Mouse (Mus musculus): ENCODE measurements around the gene Frmd6. TPM values are rescaled to one million over a fixed set of nuclear protein-coding genes. Genes with fewer than 3 reads are reported as not detected.

Gene Frmd6
- polyA plus RNA-seq, 1 experiment from 2014 or later: 58.5 TPM

DNA sequence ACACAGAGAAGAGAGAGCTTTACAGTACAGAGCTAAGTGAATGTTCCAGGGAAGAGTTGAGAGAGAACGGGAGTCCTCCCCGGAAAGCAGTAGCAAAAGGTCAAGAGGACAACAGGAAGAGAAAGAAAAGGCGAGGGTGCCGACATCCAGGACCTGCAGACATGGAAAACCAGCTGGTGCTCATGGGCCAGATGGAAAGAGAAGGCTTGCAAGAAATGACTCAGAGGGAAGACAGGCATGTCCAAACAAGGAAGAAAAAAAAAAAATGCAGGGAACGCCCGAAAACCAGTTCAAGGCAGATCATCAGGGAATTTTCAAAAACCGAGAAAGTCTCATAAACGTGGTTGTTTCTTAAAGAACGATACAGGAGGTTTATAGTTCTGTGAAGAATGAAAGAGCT lies 81.6 kb downstream of the Frmd6 start:
- DNase-seq (ENCODE audit: low spot score): no peak
- no peak overlapping the region for H3K27ac ChIP-seq (replicated peaks; ENCODE audit: low read depth, low read length)
- WGBS: 78% methylated on average over 9 of the region's 9 CpGs

DNA sequence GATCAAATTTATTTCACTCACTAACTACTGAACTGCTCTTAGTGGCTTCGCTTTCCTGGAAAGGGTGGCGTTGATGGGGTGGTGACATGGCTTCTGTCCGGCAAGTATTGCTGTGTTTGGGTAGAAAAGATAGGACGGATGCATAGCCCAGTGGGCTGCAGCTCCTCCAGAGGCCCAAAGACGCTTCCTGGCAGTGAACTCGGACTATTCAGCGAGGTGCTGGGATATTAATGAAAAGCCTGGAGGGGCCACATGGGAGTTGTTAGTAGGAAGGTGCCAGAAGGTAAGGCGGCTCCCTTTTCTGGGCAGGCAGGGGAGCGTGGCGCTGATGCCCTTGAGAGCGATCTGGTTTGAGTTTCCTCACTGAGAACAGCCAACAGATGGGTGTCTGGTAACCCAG lies 82.3 kb downstream of the Frmd6 start:
- no peak overlapping the region for H3K4me2 ChIP-seq (ENCODE audit: low read depth, severe bottlenecking)
- no peak for ATAC-seq (ENCODE audit: insufficient number of reproducible peaks, low FRiP score, low TSS enrichment, low read depth)
- H3K27me3 ChIP-seq (ENCODE audit: control insufficient read depth, insufficient read depth, low read length): no peaks in the 10 kb centered on the region
- WGBS: 80% methylated on average over 11 of the region's 11 CpGs
- H3K27ac ChIP-seq (replicated peaks; ENCODE audit: low read depth, low read length): no peak overlapping the region
- H3K4me3 ChIP-seq (ENCODE audit: low read depth, low read length): no peak overlapping the region
- no peak overlapping the region for H3K9ac ChIP-seq (ENCODE audit: low read length)
- H3K36me3 ChIP-seq (ENCODE audit: control insufficient read depth, insufficient read depth, low read length): no peaks in the 10 kb centered on the region
- no peak for DNase-seq (ENCODE audit: low spot score)
- H3K9me3 ChIP-seq (ENCODE audit: control insufficient read depth, low read length): no peaks in the 10 kb centered on the region
- 0 out of 2 replicates have a peak, but pooled peaks cover 4% of the 10 kb centered on the region for H3K4me1 ChIP-seq (ENCODE audit: control insufficient read depth, insufficient read depth, low read length)

More for the DNA sequence above, 81.6 kb downstream of the Frmd6 start:
- 0 out of 2 replicates have a peak, but pooled peaks cover 4% of the 10 kb centered on the region for H3K4me1 ChIP-seq (ENCODE audit: control insufficient read depth, insufficient read depth, low read length)
- no peak overlapping the region for H3K9ac ChIP-seq (ENCODE audit: low read length)
- no peak for ATAC-seq (ENCODE audit: insufficient number of reproducible peaks, low FRiP score, low TSS enrichment, low read depth)
- no peaks in the 10 kb centered on the region for H3K27me3 ChIP-seq (ENCODE audit: control insufficient read depth, insufficient read depth, low read length)
- 0 out of 2 replicates have a peak, but pooled peaks cover 4% of the 10 kb centered on the region for H3K36me3 ChIP-seq (ENCODE audit: control insufficient read depth, insufficient read depth, low read length)
- no peak overlapping the region for H3K4me2 ChIP-seq (ENCODE audit: low read depth, severe bottlenecking)
- H3K4me3 ChIP-seq (ENCODE audit: low read depth, low read length): no peak overlapping the region
- no peaks in the 10 kb centered on the region for H3K9me3 ChIP-seq (ENCODE audit: control insufficient read depth, low read length)

DNA sequence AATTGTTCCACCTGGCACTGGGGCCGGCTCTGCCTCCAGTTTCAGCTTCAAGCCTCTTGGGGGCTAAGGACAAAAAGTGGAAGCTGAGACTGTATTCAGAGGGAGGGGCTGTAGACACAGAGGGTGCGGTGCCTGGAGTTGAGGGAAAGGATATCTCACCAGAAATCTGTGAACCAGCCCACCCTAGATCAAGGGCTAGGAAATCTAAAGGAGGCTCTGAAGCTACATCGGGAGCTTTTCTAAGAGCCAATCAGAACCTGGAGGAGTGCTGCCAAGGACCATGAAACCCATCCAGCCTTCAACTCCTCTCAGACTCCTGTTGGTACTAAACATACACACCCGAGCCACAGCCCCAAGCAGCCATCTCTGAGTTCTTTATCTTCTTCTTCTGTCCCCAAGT lies 82.8 kb downstream of the Frmd6 start:
- Histone ChIP-seq H3K9me3 (ENCODE audit: control insufficient read depth, low read length) (no peaks in the 10 kb centered on the region), H3K27ac (replicated peaks; ENCODE audit: low read depth, low read length) (no peak overlapping the region), H3K36me3 (ENCODE audit: control insufficient read depth, insufficient read depth, low read length) (no peaks in the 10 kb centered on the region), H3K9ac (ENCODE audit: low read length) (no peak overlapping the region), H3K27me3 (ENCODE audit: control insufficient read depth, insufficient read depth, low read length) (no peaks in the 10 kb centered on the region), H3K4me3 (ENCODE audit: low read depth, low read length) (no peak overlapping the region), H3K4me1 (ENCODE audit: control insufficient read depth, insufficient read depth, low read length) (0 out of 2 replicates have a peak, but pooled peaks cover 4% of the 10 kb centered on the region), H3K4me2 (ENCODE audit: low read depth, severe bottlenecking) (no peak overlapping the region)
- ATAC-seq (ENCODE audit: insufficient number of reproducible peaks, low FRiP score, low TSS enrichment, low read depth) (no peak), DNase-seq (ENCODE audit: low spot score) (no peak)
- 80% methylated on average over 4 of the region's 4 CpGs for WGBS

DNA sequence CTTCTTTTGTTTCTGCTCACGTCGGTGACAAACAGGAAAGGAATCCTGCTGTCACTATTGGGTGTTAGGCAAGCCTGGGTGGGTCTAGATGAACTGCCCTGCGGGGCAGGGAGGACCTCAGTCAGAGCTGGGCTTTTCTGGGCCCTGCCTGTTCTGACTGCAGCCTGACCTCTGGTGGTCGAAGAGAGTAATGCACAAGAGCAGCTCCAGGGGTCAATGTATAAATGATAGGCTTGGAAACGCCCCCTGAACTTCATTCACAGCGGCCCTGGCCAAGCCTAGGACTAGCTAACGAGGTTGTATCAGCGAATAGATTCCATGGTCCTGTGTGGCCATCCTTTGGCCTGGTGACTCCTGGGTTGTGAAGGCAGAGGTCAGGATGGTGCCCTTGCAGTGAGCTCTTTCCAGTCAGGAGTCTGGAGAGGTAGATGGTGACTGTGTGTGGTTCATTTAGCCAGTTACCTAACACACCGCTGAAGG lies 85.0 kb downstream of the Frmd6 start:
- WGBS: 14% methylated on average over 9 of the region's 9 CpGs
- no peaks in the 10 kb centered on the region for H3K9me3 ChIP-seq (ENCODE audit: control insufficient read depth, low read length)
- H3K4me3 ChIP-seq (ENCODE audit: low read depth, low read length): no peak overlapping the region
- 0 out of 2 replicates have a peak, but pooled peaks cover 4% of the 10 kb centered on the region for H3K4me1 ChIP-seq (ENCODE audit: control insufficient read depth, insufficient read depth, low read length)
- no peak overlapping the region for H3K4me2 ChIP-seq (ENCODE audit: low read depth, severe bottlenecking)
- no peak overlapping the region for H3K9ac ChIP-seq (ENCODE audit: low read length)
- no peaks in the 10 kb centered on the region for H3K36me3 ChIP-seq (ENCODE audit: control insufficient read depth, insufficient read depth, low read length)
- DNase-seq (ENCODE audit: low spot score) (peak; percentile 92), ATAC-seq (ENCODE audit: insufficient number of reproducible peaks, low FRiP score, low TSS enrichment, low read depth) (no peak)
- H3K27ac ChIP-seq (replicated peaks; ENCODE audit: low read depth, low read length): no peak overlapping the region
- H3K27me3 ChIP-seq (ENCODE audit: control insufficient read depth, insufficient read depth, low read length): no peaks in the 10 kb centered on the region

DNA sequence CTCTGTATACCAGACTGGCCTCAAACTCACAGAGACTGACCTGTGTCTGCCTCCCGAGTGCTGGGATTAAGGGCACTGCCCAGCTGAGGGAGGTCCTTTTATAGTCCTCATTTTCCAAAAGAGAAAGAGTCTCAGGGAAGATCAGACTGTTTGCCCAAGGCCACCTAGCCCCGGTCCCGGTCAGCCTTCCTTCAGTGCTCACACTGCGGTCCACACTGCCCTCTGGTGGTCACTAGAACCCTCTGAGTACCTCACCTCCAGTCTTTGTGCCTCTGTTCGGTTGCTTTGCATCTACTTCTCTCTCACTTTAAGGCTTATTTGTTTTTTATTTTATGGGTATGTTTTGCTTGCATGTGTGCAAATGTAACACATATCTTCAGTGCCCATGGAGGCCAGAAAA lies 85.7 kb downstream of the Frmd6 start:
- no peak overlapping the region for H3K4me3 ChIP-seq (ENCODE audit: low read depth, low read length)
- H3K27ac ChIP-seq (replicated peaks; ENCODE audit: low read depth, low read length): no peak overlapping the region
- H3K36me3 ChIP-seq (ENCODE audit: control insufficient read depth, insufficient read depth, low read length): no peaks in the 10 kb centered on the region
- DNase-seq (ENCODE audit: low spot score) (peak; percentile 88), ATAC-seq (ENCODE audit: insufficient number of reproducible peaks, low FRiP score, low TSS enrichment, low read depth) (no peak)
- H3K9ac ChIP-seq (ENCODE audit: low read length): no peak overlapping the region
- H3K27me3 ChIP-seq (ENCODE audit: control insufficient read depth, insufficient read depth, low read length): no peaks in the 10 kb centered on the region
- no peak overlapping the region for H3K4me2 ChIP-seq (ENCODE audit: low read depth, severe bottlenecking)
- 0 out of 2 replicates have a peak, but pooled peaks cover 4% of the 10 kb centered on the region for H3K4me1 ChIP-seq (ENCODE audit: control insufficient read depth, insufficient read depth, low read length)
- H3K9me3 ChIP-seq (ENCODE audit: control insufficient read depth, low read length): no peaks in the 10 kb centered on the region
- WGBS: 13% methylated on average over 5 of the region's 5 CpGs

DNA sequence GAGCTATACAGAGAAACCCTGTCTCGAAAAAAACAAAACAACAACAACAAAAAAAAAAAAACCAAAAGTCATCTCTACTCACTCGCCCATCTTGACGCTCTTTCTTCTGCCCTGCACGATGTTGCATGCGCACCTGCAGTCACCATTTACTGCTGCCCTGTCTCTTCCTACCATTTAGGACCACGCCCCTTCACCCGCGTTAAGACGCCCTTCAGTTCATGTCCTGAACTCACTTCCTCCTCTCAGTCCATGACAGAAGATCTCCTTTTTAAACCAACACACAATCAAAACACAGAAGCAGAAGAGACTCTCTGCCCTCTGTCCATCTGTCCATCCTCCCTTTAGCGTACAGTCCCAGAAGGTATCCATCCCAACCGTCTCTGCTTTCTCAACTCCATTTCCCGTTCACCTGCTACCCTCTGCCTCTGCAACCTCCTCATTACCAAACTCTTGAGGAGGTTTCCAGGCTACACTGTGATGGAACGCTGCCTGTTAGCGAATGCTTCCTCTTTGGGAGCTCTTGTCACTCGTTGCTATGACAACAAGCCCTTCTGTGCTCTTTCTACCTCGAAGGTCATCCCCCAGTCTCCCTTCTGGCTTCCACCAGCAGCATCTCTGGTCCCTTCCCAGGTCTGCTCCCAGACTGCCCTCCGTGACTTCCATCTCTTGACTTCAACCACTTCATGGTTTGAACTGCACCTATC lies 86.5 kb downstream of the Frmd6 start:
- DNase-seq (ENCODE audit: low spot score) (no peak), ATAC-seq (ENCODE audit: insufficient number of reproducible peaks, low FRiP score, low TSS enrichment, low read depth) (no peak)
- WGBS: 77% methylated on average over 17 of the region's 17 CpGs

DNA sequence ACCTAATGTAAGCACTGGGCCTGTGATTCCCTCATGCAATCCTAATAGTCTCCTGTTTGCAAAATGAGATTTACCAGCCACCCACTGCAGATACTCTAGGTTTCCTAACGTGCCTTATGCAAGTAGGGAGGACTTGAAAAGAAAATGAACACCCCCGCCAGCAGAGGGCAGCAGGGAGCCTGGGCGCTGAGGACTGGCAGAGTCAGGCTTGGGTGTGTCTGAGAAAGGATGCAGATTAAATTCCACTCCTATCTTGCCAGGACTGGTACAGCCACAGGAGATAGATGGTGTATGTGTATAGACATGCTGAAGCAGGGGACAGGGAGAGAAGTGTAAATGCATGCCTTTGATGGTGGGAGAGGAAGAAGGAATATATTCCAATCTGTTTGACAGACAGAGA lies 88.1 kb downstream of the Frmd6 start:
- 49% methylated on average over 3 of the region's 3 CpGs for WGBS
- no peak overlapping the region for H3K4me3 ChIP-seq (ENCODE audit: low read depth, low read length)
- ATAC-seq (ENCODE audit: insufficient number of reproducible peaks, low FRiP score, low TSS enrichment, low read depth) (no peak), DNase-seq (ENCODE audit: low spot score) (peak; percentile 61)
- H3K9ac ChIP-seq (ENCODE audit: low read length): no peak overlapping the region
- H3K36me3 ChIP-seq (ENCODE audit: control insufficient read depth, insufficient read depth, low read length): no peaks in the 10 kb centered on the region
- H3K27me3 ChIP-seq (ENCODE audit: control insufficient read depth, insufficient read depth, low read length): no peaks in the 10 kb centered on the region
- 0 out of 2 replicates have a peak, but pooled peaks cover 4% of the 10 kb centered on the region for H3K4me1 ChIP-seq (ENCODE audit: control insufficient read depth, insufficient read depth, low read length)
- no peak overlapping the region for H3K27ac ChIP-seq (replicated peaks; ENCODE audit: low read depth, low read length)
- no peaks in the 10 kb centered on the region for H3K9me3 ChIP-seq (ENCODE audit: control insufficient read depth, low read length)
- H3K4me2 ChIP-seq (ENCODE audit: low read depth, severe bottlenecking): no peak overlapping the region

More for the DNA sequence above, 86.5 kb downstream of the Frmd6 start:
- no peak overlapping the region for H3K27ac ChIP-seq (replicated peaks; ENCODE audit: low read depth, low read length)
- H3K4me2 ChIP-seq (ENCODE audit: low read depth, severe bottlenecking): no peak overlapping the region
- 0 out of 2 replicates have a peak, but pooled peaks cover 4% of the 10 kb centered on the region for H3K4me1 ChIP-seq (ENCODE audit: control insufficient read depth, insufficient read depth, low read length)
- H3K4me3 ChIP-seq (ENCODE audit: low read depth, low read length): no peak overlapping the region
- no peaks in the 10 kb centered on the region for H3K9me3 ChIP-seq (ENCODE audit: control insufficient read depth, low read length)
- H3K9ac ChIP-seq (ENCODE audit: low read length): no peak overlapping the region
- H3K36me3 ChIP-seq (ENCODE audit: control insufficient read depth, insufficient read depth, low read length): no peaks in the 10 kb centered on the region
- H3K27me3 ChIP-seq (ENCODE audit: control insufficient read depth, insufficient read depth, low read length): no peaks in the 10 kb centered on the region

DNA sequence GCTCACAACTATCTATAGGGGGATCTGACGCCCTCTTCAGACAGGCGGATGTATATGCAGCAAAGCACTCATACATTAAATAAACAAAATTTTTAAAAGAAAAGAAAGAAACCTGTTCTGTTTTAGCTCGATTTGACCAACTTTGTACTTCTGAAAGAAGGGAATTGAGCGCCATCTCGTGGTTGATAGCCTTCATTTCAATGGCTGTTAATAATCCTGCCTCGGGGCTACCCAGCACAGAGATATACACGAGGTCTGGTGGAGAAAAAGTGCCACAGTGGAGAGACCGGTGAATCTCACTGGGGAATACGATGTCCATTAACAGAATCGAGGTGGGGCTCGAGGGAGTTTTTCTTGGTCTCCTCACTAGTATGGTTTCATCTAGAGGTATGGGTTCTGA lies 89.1 kb downstream of the Frmd6 start:
- H3K9me3 ChIP-seq (ENCODE audit: control insufficient read depth, low read length): no peaks in the 10 kb centered on the region
- no peak overlapping the region for H3K27ac ChIP-seq (replicated peaks; ENCODE audit: low read depth, low read length)
- WGBS: 59% methylated on average over 11 of the region's 11 CpGs
- H3K9ac ChIP-seq (ENCODE audit: low read length): no peak overlapping the region
- DNase-seq (ENCODE audit: low spot score) (peak; percentile 49), ATAC-seq (ENCODE audit: insufficient number of reproducible peaks, low FRiP score, low TSS enrichment, low read depth) (no peak)
- no peak overlapping the region for H3K4me3 ChIP-seq (ENCODE audit: low read depth, low read length)
- 0 out of 2 replicates have a peak, but pooled peaks cover 4% of the 10 kb centered on the region for H3K4me1 ChIP-seq (ENCODE audit: control insufficient read depth, insufficient read depth, low read length)
- H3K27me3 ChIP-seq (ENCODE audit: control insufficient read depth, insufficient read depth, low read length): no peaks in the 10 kb centered on the region
- no peaks in the 10 kb centered on the region for H3K36me3 ChIP-seq (ENCODE audit: control insufficient read depth, insufficient read depth, low read length)
- no peak overlapping the region for H3K4me2 ChIP-seq (ENCODE audit: low read depth, severe bottlenecking)
